Mouse (Mus musculus): Measurements from ENCODE around the gene Sec14l1. TPM values are rescaled to one million over a fixed set of nuclear protein-coding genes. Genes with fewer than 3 reads are reported as not detected.

The Sec14l1 gene
- polyA plus RNA-seq, 1 experiment, result 22.8 TPM

DNA sequence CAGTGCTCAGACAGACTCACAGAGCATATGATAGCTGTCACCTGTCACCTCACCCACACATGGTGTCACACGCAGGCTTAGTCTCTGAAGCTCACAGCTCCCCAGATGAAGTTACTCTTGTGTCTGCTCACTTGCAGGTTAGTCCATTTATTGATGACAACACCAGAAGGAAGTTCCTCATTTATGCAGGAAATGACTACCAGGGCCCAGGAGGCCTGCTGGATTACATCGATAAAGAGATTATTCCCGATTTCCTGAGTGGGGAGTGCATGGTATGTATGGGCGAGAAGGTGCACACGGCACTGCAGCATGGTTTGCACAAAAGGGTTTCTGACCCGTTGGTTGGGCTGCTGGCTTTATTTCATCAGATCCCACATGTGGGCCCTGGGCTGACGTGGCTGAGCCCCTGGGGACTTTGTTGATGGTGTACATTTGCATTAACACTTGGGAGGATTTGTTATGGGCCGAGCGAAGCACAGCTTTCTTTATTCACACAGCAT lies 35.5 kb downstream of the Sec14l1 start:
- Histone ChIP-seq H3K4me3 (replicated peaks; ENCODE audit: control insufficient read depth, low read depth, low read length) (no peak overlapping the region), H3K27ac (ENCODE audit: control insufficient read depth, insufficient read depth, low read depth, low read length, poor library complexity) (no peak overlapping the region), H3K4me1 (ENCODE audit: control insufficient read depth, insufficient read depth, low read length) (no peaks in the 10 kb centered on the region)
- TF ChIP-seq CTCF (IDR thresholded peaks at IDR 0.05; ENCODE audit: control insufficient read depth, insufficient read depth, low read length) (no peak), POLR2A (IDR thresholded peaks at IDR 0.05; ENCODE audit: borderline replicate concordance, control insufficient read depth, low read depth, low read length) (no peak)
- 46% methylated on average over 9 of the region's 9 CpGs for WGBS

DNA sequence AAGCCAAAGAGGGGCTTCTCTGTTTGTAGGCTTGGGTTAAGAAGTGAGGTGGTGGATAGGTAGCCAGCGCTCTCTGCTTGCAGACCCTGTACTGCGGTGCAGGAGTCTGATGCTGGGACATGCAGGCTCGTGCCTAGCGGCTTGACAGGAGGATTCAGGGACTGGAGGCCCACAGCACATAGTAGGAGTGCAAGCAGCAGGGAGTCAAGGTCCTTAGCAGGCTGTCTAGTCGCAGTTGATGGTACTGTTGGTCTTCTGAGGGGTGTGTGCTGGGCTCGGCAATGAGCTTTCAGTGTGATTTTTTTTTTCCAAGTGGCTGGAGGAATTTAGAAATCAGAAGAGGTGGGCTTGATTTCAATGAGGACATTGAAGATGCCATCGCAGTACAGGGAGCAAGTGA lies 36.5 kb downstream of the Sec14l1 start:
- Histone ChIP-seq H3K4me1 (ENCODE audit: control insufficient read depth, insufficient read depth, low read length) (no peaks in the 10 kb centered on the region), H3K4me3 (replicated peaks; ENCODE audit: control insufficient read depth, low read depth, low read length) (no peak overlapping the region), H3K27ac (ENCODE audit: control insufficient read depth, insufficient read depth, low read depth, low read length, poor library complexity) (no peak overlapping the region)
- TF ChIP-seq CTCF (IDR thresholded peaks at IDR 0.05; ENCODE audit: control insufficient read depth, insufficient read depth, low read length) (no peak), POLR2A (IDR thresholded peaks at IDR 0.05; ENCODE audit: borderline replicate concordance, control insufficient read depth, low read depth, low read length) (no peak)
- 92% methylated on average over 7 of the region's 7 CpGs for WGBS

GRCm38 (mm10) chr11:117152541-117152940 lies 37.6 kb downstream of the Sec14l1 start:
- H3K27ac ChIP-seq (ENCODE audit: control insufficient read depth, insufficient read depth, low read depth, low read length, poor library complexity), result no peak overlapping the region
- TF ChIP-seq CTCF (IDR thresholded peaks at IDR 0.05; ENCODE audit: control insufficient read depth, insufficient read depth, low read length) (no peak), POLR2A (IDR thresholded peaks at IDR 0.05; ENCODE audit: borderline replicate concordance, control insufficient read depth, low read depth, low read length) (no peak)
- 80% methylated on average over 6 of the region's 6 CpGs for WGBS
- no peak overlapping the region for H3K4me3 ChIP-seq (replicated peaks; ENCODE audit: control insufficient read depth, low read depth, low read length)
- H3K4me1 ChIP-seq (ENCODE audit: control insufficient read depth, insufficient read depth, low read length), result no peaks in the 10 kb centered on the region

DNA sequence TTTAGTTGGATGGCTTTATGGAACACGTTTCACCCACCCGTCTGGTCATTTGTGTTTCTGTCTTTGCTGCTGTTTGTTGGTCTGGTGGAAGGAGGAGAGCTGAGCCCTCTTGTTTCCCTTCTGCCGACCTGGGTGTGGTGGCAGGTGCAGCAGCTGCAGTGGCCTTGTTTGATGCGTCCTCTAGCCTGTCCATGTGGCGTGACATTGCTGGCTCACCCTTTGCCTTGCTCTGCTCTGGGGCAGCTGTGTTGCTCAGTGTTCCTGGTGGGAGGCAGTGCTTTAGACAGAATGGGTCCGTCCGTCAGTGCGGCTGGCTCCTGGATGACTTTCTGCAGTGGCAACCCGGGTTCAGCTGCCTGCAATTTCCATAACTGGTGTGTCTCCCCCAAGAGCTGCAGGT lies 38.6 kb downstream of the Sec14l1 start:
- TF ChIP-seq CTCF (IDR thresholded peaks at IDR 0.05; ENCODE audit: control insufficient read depth, insufficient read depth, low read length), result no peak
- no peak for TF ChIP-seq POLR2A (IDR thresholded peaks at IDR 0.05; ENCODE audit: borderline replicate concordance, control insufficient read depth, low read depth, low read length)
- 81% methylated on average over 9 of the region's 9 CpGs for WGBS
- H3K27ac ChIP-seq (ENCODE audit: control insufficient read depth, insufficient read depth, low read depth, low read length, poor library complexity), result no peak overlapping the region
- H3K4me1 ChIP-seq (ENCODE audit: control insufficient read depth, insufficient read depth, low read length), result no peaks in the 10 kb centered on the region
- no peak overlapping the region for H3K4me3 ChIP-seq (replicated peaks; ENCODE audit: control insufficient read depth, low read depth, low read length)

DNA sequence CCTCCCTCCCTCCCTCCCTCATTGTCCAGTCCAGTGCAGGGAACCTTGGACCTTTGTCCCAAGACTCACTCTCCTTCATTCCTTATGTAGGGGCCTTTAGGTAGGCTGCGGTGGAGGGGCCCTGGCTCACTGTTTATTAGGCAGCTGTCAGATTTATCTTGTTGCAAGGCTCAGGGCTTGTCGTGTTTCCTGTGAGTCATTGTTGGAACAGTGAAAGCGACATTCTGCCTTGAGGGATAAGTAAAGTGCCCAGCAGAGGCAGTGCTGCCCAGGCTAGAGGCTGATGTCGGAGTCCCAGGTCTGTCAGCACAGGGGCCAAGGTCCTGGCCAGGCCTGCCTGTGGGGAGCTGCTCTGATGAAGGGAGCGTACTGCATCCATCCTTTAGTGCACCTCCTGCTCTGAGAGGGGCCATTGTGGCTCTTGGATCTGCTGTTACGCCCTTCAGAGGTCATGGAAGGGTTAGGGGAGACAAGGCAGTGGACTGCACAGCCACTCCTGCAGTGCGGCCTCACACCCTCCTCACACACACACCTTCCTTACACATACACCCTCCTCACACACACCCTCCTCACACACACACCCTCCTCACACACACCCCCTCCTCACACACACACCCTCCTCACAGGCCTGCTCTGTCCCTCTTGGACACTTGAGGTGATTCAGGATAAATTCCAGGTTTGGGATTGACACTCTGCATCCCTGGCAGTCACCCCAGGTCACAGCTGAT lies 39.3 kb downstream of the Sec14l1 start:
- 77% methylated on average over 7 of the region's 7 CpGs for WGBS
- no peak for TF ChIP-seq POLR2A (IDR thresholded peaks at IDR 0.05; ENCODE audit: borderline replicate concordance, control insufficient read depth, low read depth, low read length)
- TF ChIP-seq CTCF (IDR thresholded peaks at IDR 0.05; ENCODE audit: control insufficient read depth, insufficient read depth, low read length), result no peak
- Histone ChIP-seq H3K4me3 (replicated peaks; ENCODE audit: control insufficient read depth, low read depth, low read length) (no peak overlapping the region), H3K4me1 (ENCODE audit: control insufficient read depth, insufficient read depth, low read length) (no peaks in the 10 kb centered on the region), H3K27ac (ENCODE audit: control insufficient read depth, insufficient read depth, low read depth, low read length, poor library complexity) (no peak overlapping the region)

DNA sequence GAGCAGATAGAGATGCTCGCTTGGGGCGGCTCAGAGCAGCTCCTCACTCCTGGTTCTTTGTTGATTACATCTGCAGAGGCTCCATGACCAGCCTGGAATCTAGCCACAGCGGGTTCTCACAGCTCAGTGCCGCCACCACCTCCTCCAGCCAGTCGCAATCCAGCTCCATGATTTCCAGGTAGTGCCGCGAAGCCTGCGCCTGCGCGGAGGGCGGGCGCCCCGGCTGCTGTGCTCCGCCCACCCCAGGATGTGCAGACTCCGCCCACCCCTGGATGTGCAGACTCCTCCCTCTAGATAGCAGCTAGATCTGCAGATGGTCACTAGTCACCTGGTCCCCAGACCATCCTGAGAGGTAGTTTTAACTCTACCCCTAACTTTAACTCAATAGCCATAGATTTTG lies 41.8 kb downstream of the Sec14l1 start:
- Histone ChIP-seq H3K4me1 (ENCODE audit: control insufficient read depth, insufficient read depth, low read length) (no peaks in the 10 kb centered on the region), H3K27ac (ENCODE audit: control insufficient read depth, insufficient read depth, low read depth, low read length, poor library complexity) (no peak overlapping the region), H3K4me3 (replicated peaks; ENCODE audit: control insufficient read depth, low read depth, low read length) (no peak overlapping the region)
- 92% methylated on average over 14 of the region's 15 CpGs for WGBS
- TF ChIP-seq CTCF (IDR thresholded peaks at IDR 0.05; ENCODE audit: control insufficient read depth, insufficient read depth, low read length) (no peak), POLR2A (IDR thresholded peaks at IDR 0.05; ENCODE audit: borderline replicate concordance, control insufficient read depth, low read depth, low read length) (no peak)

- no peak overlapping the region for H3K4me3 ChIP-seq (replicated peaks; ENCODE audit: control insufficient read depth, low read depth, low read length)
- TF ChIP-seq CTCF (IDR thresholded peaks at IDR 0.05; ENCODE audit: control insufficient read depth, insufficient read depth, low read length) (no peak), POLR2A (IDR thresholded peaks at IDR 0.05; ENCODE audit: borderline replicate concordance, control insufficient read depth, low read depth, low read length) (no peak)
- no peaks in the 10 kb centered on the region for H3K4me1 ChIP-seq (ENCODE audit: control insufficient read depth, insufficient read depth, low read length)
- WGBS, result 89% methylated on average over 11 of the region's 11 CpGs
- H3K27ac ChIP-seq (ENCODE audit: control insufficient read depth, insufficient read depth, low read depth, low read length, poor library complexity), result no peak overlapping the region
These were observed 43.4 kb downstream of the Sec14l1 start for GRCm38 (mm10) chr11:117158343-117158742.

- TF ChIP-seq CTCF (IDR thresholded peaks at IDR 0.05; ENCODE audit: control insufficient read depth, insufficient read depth, low read length) (no peak), POLR2A (IDR thresholded peaks at IDR 0.05; ENCODE audit: borderline replicate concordance, control insufficient read depth, low read depth, low read length) (no peak)
- Histone ChIP-seq H3K27ac (ENCODE audit: control insufficient read depth, insufficient read depth, low read depth, low read length, poor library complexity) (no peak overlapping the region), H3K4me1 (ENCODE audit: control insufficient read depth, insufficient read depth, low read length) (no peaks in the 10 kb centered on the region), H3K4me3 (replicated peaks; ENCODE audit: control insufficient read depth, low read depth, low read length) (no peak overlapping the region)
- WGBS, result 83% methylated on average over 13 of the region's 13 CpGs
These were observed 44.4 kb downstream of the Sec14l1 start for GRCm38 (mm10) chr11:117159257-117159945.
